Mouse (Mus musculus) lung, postnatal 0 days (tissue): ENCODE data around the gene Arrb2.

Experiments used
- CTCF ChIP-seq: IDR thresholded peaks from 2 replicates; pipeline ENCODE4 v1.5.1; 2016; ENCODE audit warnings: antibody characterized with exemption, mild to moderate bottlenecking
- EP300 ChIP-seq: IDR thresholded peaks from 2 replicates; pipeline ENCODE4 v1.6.1; 2016; ENCODE audit warnings: antibody characterized with exemption, mild to moderate bottlenecking, control low read depth

GRCm38 (mm10) chr11:70489138-70489537, 56.7 kb downstream of the Arrb2 start:
- TF ChIP-seq CTCF, result no peak
- no peak for TF ChIP-seq EP300
